Mouse (Mus musculus) adrenal gland, adult 8-10 months (tissue): ENCODE measurements around the gene Krtap6-5. TPM values are rescaled to one million over a fixed set of nuclear protein-coding genes. Genes with fewer than 3 reads are reported as not detected.
"Not testable (repeated sequence)": the region's sequence is repeated elsewhere in the genome, so short reads cannot be mapped to it uniquely, and the experiment has no call there.

Source experiments
- DNase-seq: peaks from one replicate; pipeline ENCODE4 v3.0.0; 2022
- total RNA-seq, 4 experiments: library from RNA; stranded (reverse); gene quantifications; 2 replicates each; pipeline ENCODE4 v1.2.4; 2022

Krtap6-5 gene
- total RNA-seq: not detected

- DNase-seq: no peak
Measured at GRCm38 (mm10) chr16:89047783-89048182, at the start of gene Krtap6-5. Krtap6-5 (minus strand) TSS chr16:89047883.

DNA sequence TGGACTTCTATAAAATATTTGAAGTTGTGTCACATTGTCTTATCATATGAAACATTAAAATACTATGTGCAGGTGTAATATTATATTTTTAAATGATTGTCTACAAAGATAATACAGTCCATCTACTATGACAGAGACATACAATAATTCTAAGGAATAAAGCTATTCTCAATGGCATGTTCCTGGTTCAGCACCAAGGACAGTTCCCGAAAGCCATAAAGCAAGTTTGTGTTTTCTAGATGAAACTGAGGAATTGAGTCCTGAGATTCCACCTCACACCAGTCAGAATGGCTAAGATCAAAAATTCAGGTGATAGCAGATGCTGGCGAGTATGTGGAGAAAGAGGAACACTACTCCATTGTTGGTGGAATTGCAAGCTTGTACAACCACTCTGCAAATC is 23.4 kb upstream of the Krtap6-5 start:
- not testable (repeated sequence) for DNase-seq

GRCm38 (mm10) chr16:89063902-89064301 is 16.2 kb upstream of the Krtap6-5 start, which contains the start of gene 1110025L11Rik:
1110025L11Rik (minus strand) TSS chr16:89064002.
- not testable (repeated sequence) for DNase-seq

DNA sequence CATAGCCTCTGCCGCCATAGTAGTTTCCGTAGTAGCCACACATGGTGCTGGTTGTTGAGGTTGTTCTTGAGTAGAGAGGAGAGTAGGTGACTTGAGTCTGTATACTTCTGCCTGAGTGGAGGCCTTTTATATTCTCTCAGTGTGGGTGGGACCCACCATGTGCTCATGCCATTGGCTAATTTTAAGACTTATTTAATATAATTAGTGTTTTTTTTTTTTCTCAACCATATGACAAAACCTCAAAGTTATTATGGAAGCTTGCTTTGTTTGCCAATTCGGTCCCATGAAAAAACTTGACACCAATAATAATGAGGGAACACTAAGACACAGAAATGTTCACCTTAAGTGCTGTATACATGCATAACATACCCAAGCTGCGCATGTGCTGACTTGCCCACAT is 6.3 kb downstream of the Krtap6-5 start, which contains the start of gene Gm10228:
TSS of gene Gm10228 (minus strand) at position 101 of the 400 bp plus-strand sequence.
- not testable (repeated sequence) for DNase-seq

DNA sequence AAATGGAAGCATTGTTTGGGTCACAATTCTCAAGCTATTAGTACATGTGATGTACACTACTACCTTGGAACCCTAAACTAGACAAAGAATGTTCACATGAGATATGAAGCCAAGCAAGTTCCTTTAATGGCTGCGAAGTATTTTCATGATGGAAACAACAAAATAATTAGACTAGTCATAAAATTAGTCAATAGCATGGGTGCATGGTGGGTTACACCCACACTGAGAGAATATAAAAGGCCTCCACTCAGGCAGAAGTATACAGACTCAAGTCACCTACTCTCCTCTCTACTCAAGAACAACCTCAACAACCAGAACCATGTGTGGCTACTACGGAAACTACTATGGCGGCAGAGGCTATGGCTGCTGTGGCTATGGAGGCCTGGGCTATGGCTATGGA is 16.3 kb downstream of the Krtap6-5 start, which contains the start of gene Krtap6-1:
TSS of gene Krtap6-1 (plus strand) at position 301 of the 400 bp plus-strand sequence.
- DNase-seq: not testable (repeated sequence)

GRCm38 (mm10) chr16:89014984-89015383 is 32.7 kb downstream of the Krtap6-5 start, which contains the start of gene Gm10229:
Gm10229 (plus strand) TSS chr16:89015284.
- not testable (repeated sequence) for DNase-seq

GRCm38 (mm10) chr16:89013973-89014372 is 33.7 kb downstream of the Krtap6-5 start:
- DNase-seq: no peak

- DNase-seq: no peak
Measured at GRCm38 (mm10) chr16:89010659-89011058, 37.0 kb downstream of the Krtap6-5 start, which contains the start of gene Krtap22-2. Krtap22-2 (minus strand) TSS chr16:89010759.

Other genes with a start within 250 kb of the Krtap6-5 start
- gene Gm20741, start 235.7 kb downstream of the Krtap6-5 start, total RNA-seq: not detected
- not detected for gene Krtap15, start 227.7 kb downstream of the Krtap6-5 start, total RNA-seq
- gene Krtap14, start 221.7 kb downstream of the Krtap6-5 start, total RNA-seq: not detected
- not detected for gene Krtap19-1, start 178.5 kb downstream of the Krtap6-5 start, total RNA-seq
- gene Krtap19-2, start 173.6 kb downstream of the Krtap6-5 start, total RNA-seq: not detected
- gene Krtap19-3, start 169.8 kb downstream of the Krtap6-5 start, total RNA-seq: not detected
- not detected for gene Krtap19-4, start 162.8 kb downstream of the Krtap6-5 start, total RNA-seq
- not detected for gene Krtap19-5, start 151.4 kb downstream of the Krtap6-5 start, total RNA-seq
- not detected for gene Krtap19-9b, start 115.6 kb downstream of the Krtap6-5 start, total RNA-seq
- not detected for gene Krtap16-3, start 85.0 kb downstream of the Krtap6-5 start, total RNA-seq
- not detected for gene Krtap22-2, start 37.1 kb downstream of the Krtap6-5 start, total RNA-seq
- not detected for gene Gm10229, start 32.6 kb downstream of the Krtap6-5 start, total RNA-seq
- gene Krtap6-1, start 16.2 kb downstream of the Krtap6-5 start, total RNA-seq: not detected
- gene Gm10228, start 6.4 kb downstream of the Krtap6-5 start, total RNA-seq: not detected
- gene 1110025L11Rik, start 16.1 kb upstream of the Krtap6-5 start, total RNA-seq: not detected
- gene Krtap6-3, start 36.1 kb upstream of the Krtap6-5 start, total RNA-seq: not detected
- gene Gm6358, start 93.0 kb upstream of the Krtap6-5 start, total RNA-seq: not detected
- gene Gm10061, start 103.2 kb upstream of the Krtap6-5 start, total RNA-seq: not detected
- gene Gm9789, start 110.1 kb upstream of the Krtap6-5 start, total RNA-seq: not detected
- gene Gm7735, start 121.6 kb upstream of the Krtap6-5 start, total RNA-seq: not detected
- gene 1110057P08Rik, start 126.9 kb upstream of the Krtap6-5 start, total RNA-seq: not detected
- gene Krtap20-2, start 158.0 kb upstream of the Krtap6-5 start, total RNA-seq: not detected